Mouse (Mus musculus) MEL (cell line): ENCODE measurements at regions not wholly inside any gene's neighbourhood (a gene's known extent, or its start where the extent isn't known, plus 50 kb on each side); places are given as distances from the start of the nearest gene placed in this dataset.

Source experiments
- DNase-seq: peaks from one replicate; pipeline ENCODE4 v3.0.0; 2011; ENCODE audit warnings: low read depth, low spot score
- H3K27ac ChIP-seq: 2 replicates; pipeline ENCODE4 v1.5.1; 2012; ENCODE audit warnings: low read depth, mild to moderate bottlenecking, control low read depth, low read length, moderate library complexity; ENCODE audit not compliant: control insufficient read depth
- H3K27me3 ChIP-seq, 2 experiments: fragments of 150-350 bp in 1 of 2; sonication (generic) in 1 of 2; 2 replicates each; pipeline ENCODE4 v1.6.1; 2012; ENCODE audit warnings: low read length in 2 of 2, mild to moderate bottlenecking in 2 of 2, improper control_type of control experiment in 1 of 2, moderate library complexity in 1 of 2; ENCODE audit not compliant: insufficient read depth in 2 of 2, control insufficient read depth in 1 of 2
- H3K36me3 ChIP-seq, 2 experiments: 2 replicates each; pipeline ENCODE4 v1.6.1; 2012 to 2014; ENCODE audit warnings: low read length in 2 of 2, improper control_type of control experiment in 1 of 2, inconsistent platforms in 1 of 2, mild to moderate bottlenecking in 1 of 2; ENCODE audit not compliant: insufficient read depth in 2 of 2, control insufficient read depth in 1 of 2
- H3K4me1 ChIP-seq, 2 experiments: fragments of 150-350 bp in 1 of 2; sonication (generic) in 1 of 2; 2 replicates each; pipeline ENCODE4 v1.6.1; 2012; ENCODE audit warnings: low read length in 2 of 2, improper control_type of control experiment in 1 of 2, mild to moderate bottlenecking in 1 of 2; ENCODE audit not compliant: insufficient read depth in 2 of 2, control insufficient read depth in 1 of 2
- H3K4me3 ChIP-seq, 2 experiments: fragments of 150-350 bp in 1 of 2; sonication (generic) in 1 of 2; 2 replicates each; pipeline ENCODE4 v1.5.1; 2012; ENCODE audit warnings: low read depth in 2 of 2, low read length in 2 of 2, mild to moderate bottlenecking in 2 of 2, moderate library complexity in 2 of 2, control low read depth in 1 of 2, improper control_type of control experiment in 1 of 2; ENCODE audit not compliant: control insufficient read depth in 1 of 2, insufficient read depth in 1 of 2
- H3K79me2 ChIP-seq: 2 replicates; pipeline ENCODE4 v1.6.1; 2012; ENCODE audit warnings: mild to moderate bottlenecking, low read length, moderate library complexity; ENCODE audit not compliant: control insufficient read depth, poor library complexity, insufficient read depth
- H3K9ac ChIP-seq: 2 replicates; pipeline ENCODE4 v1.6.1; 2012; ENCODE audit warnings: low read depth, mild to moderate bottlenecking, control low read depth, low read length, moderate library complexity; ENCODE audit not compliant: control insufficient read depth, poor library complexity, severe bottlenecking
- H3K9me3 ChIP-seq: fragments of 150-350 bp; sonication (generic); replicated peaks from 2 replicates; pipeline ENCODE4 v1.6.1; 2012; ENCODE audit warnings: mild to moderate bottlenecking, low read length, improper control_type of control experiment, moderate library complexity; ENCODE audit not compliant: insufficient read depth
- BHLHE40 ChIP-seq: IDR thresholded peaks from 2 replicates; pipeline ENCODE4 v1.6.1; 2012; ENCODE audit warnings: low read depth, mild to moderate bottlenecking, inconsistent platforms, low read length, improper control_type of control experiment, borderline replicate concordance
- CHD1 ChIP-seq: IDR thresholded peaks from 2 replicates; pipeline ENCODE4 v1.6.1; 2012; ENCODE audit warnings: low read depth, mild to moderate bottlenecking, inconsistent platforms, low read length, improper control_type of control experiment
- CTCF ChIP-seq, 3 experiments: IDR thresholded peaks in 2 of 3; conservative IDR thresholded peaks in 1 of 3; 2 replicates each; pipeline ENCODE4 v1.5.1; 2011 to 2012; ENCODE audit warnings: low read length in 3 of 3, low read depth in 2 of 3, mild to moderate bottlenecking in 2 of 3, improper control_type of control experiment in 1 of 3, inconsistent platforms in 1 of 3, mixed read lengths in 1 of 3, moderate library complexity in 1 of 3; ENCODE audit not compliant: control insufficient read depth in 1 of 3, insufficient read depth in 1 of 3, poor library complexity in 1 of 3, severe bottlenecking in 1 of 3
- E2F4 ChIP-seq: IDR thresholded peaks from 2 replicates; pipeline ENCODE4 v1.6.1; 2011; ENCODE audit warnings: low read depth, low read length, improper control_type of control experiment, borderline replicate concordance
- ELF1 ChIP-seq: IDR thresholded peaks from 2 replicates; pipeline ENCODE4 v1.6.1; 2014; ENCODE audit warnings: low read depth, mild to moderate bottlenecking, inconsistent platforms, low read length, improper control_type of control experiment, moderate library complexity
- EP300 ChIP-seq, 2 experiments: IDR thresholded peaks; 2 replicates each; pipeline ENCODE4 v1.6.1; 2011; ENCODE audit warnings: improper control_type of control experiment in 2 of 2, low read length in 2 of 2, low read depth in 1 of 2, mild to moderate bottlenecking in 1 of 2
- ETS1 ChIP-seq: IDR thresholded peaks from 2 replicates; pipeline ENCODE4 v1.6.1; 2012; ENCODE audit warnings: low read depth, mild to moderate bottlenecking, inconsistent platforms, low read length, improper control_type of control experiment, moderate library complexity
- JUND ChIP-seq: IDR thresholded peaks from 2 replicates; pipeline ENCODE4 v1.6.1; 2011; ENCODE audit warnings: low read depth, mild to moderate bottlenecking, improper control_type of control experiment, low read length
- KAT2A ChIP-seq: conservative IDR thresholded peaks from 2 replicates; pipeline ENCODE4 v1.6.1; 2012; ENCODE audit warnings: low read depth, low read length, improper control_type of control experiment, inconsistent platforms
- MAX ChIP-seq: IDR thresholded peaks from 2 replicates; pipeline ENCODE4 v1.6.1; 2011; ENCODE audit warnings: low read length, improper control_type of control experiment
- MEF2A ChIP-seq: IDR thresholded peaks from 2 replicates; pipeline ENCODE4 v1.6.1; 2014; ENCODE audit warnings: low read depth, mild to moderate bottlenecking, inconsistent platforms, low read length, improper control_type of control experiment; ENCODE audit not compliant: poor library complexity, insufficient replicate concordance, severe bottlenecking; ENCODE audit errors: extremely low read depth
- NRF1 ChIP-seq: IDR thresholded peaks from 2 replicates; pipeline ENCODE4 v1.6.1; 2014; ENCODE audit warnings: low read depth, mild to moderate bottlenecking, inconsistent platforms, low read length, improper control_type of control experiment, moderate library complexity; ENCODE audit not compliant: poor library complexity, insufficient read depth, severe bottlenecking
- POLR2AphosphoS2 ChIP-seq: IDR thresholded peaks from 2 replicates; pipeline ENCODE4 v1.6.1; 2011; ENCODE audit warnings: low read length, improper control_type of control experiment
- POLR2AphosphoS5 ChIP-seq: IDR thresholded peaks from 2 replicates; pipeline ENCODE4 v1.6.1; 2012; ENCODE audit warnings: low read depth, borderline replicate concordance, mild to moderate bottlenecking, inconsistent platforms, low read length, moderate library complexity, mixed read lengths
- RAD21 ChIP-seq: IDR thresholded peaks from 2 replicates; pipeline ENCODE4 v1.6.1; 2011; ENCODE audit warnings: mild to moderate bottlenecking, low read depth, low read length, improper control_type of control experiment
- TCF12 ChIP-seq: IDR thresholded peaks from 2 replicates; pipeline ENCODE4 v1.6.1; 2014; ENCODE audit warnings: low read depth, mild to moderate bottlenecking, inconsistent platforms, low read length, improper control_type of control experiment, moderate library complexity
- UBTF ChIP-seq: IDR thresholded peaks from 2 replicates; pipeline ENCODE4 v1.6.1; 2012; ENCODE audit warnings: low read depth, mild to moderate bottlenecking, inconsistent platforms, low read length, improper control_type of control experiment, moderate library complexity, borderline replicate concordance; ENCODE audit not compliant: insufficient read depth
- USF2 ChIP-seq, 2 experiments: IDR thresholded peaks; 2 replicates each; pipeline ENCODE4 v1.6.1; 2011 to 2012; ENCODE audit warnings: improper control_type of control experiment in 2 of 2, low read length in 2 of 2, borderline replicate concordance in 1 of 2, inconsistent platforms in 1 of 2, low read depth in 1 of 2, mild to moderate bottlenecking in 1 of 2; ENCODE audit not compliant: insufficient read depth in 1 of 2
- ZMIZ1 ChIP-seq: IDR thresholded peaks from 2 replicates; pipeline ENCODE4 v1.6.1; 2012; ENCODE audit warnings: low read depth, mild to moderate bottlenecking, inconsistent platforms, low read length, improper control_type of control experiment, moderate library complexity
- ZNF384 ChIP-seq: IDR thresholded peaks from 2 replicates; pipeline ENCODE4 v1.6.1; 2012; ENCODE audit warnings: low read depth, mild to moderate bottlenecking, inconsistent platforms, low read length, improper control_type of control experiment

DNA sequence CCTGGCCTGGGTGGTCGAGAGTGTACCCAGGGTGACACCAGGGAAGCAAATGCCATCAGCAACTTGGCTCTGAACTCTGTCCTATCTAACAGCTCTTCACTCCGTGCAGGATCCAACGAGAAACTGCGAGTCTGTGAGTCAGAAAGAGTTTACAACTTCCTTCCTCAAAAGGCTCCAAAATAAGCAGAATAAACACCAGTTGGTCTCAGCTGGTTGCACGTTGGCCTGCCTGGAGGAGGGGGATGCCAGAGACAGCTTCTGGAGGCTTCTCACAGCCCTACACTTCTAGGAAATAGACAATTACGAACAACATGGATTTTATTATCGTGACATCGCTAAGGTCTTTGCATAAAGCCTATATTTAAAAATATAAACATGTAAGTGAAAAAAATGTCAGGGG lies 133.4 kb upstream of the Pkdcc start:
- H3K4me3 ChIP-seq: no peak overlapping the region
- no peak overlapping the region for H3K9ac ChIP-seq
- H3K36me3 ChIP-seq: no peaks in the 10 kb centered on the region
- no peaks in the 10 kb centered on the region for H3K4me1 ChIP-seq
- H3K27ac ChIP-seq: no peak overlapping the region
- H3K79me2 ChIP-seq: no peaks in the 10 kb centered on the region
- TF ChIP-seq NRF1 (no peak), EP300 (IDR thresholded peaks at IDR 0.05; ENCODE audit: low read depth in 1 of 2, low read length in 2 of 2) (no peak), CHD1 (no peak), ELF1 (no peak), ETS1 (no peak), E2F4 (no peak), MEF2A (no peak), MAX (no peak), ZNF384 (no peak), USF2 (IDR thresholded peaks at IDR 0.05; ENCODE audit: borderline replicate concordance in 1 of 2, insufficient read depth in 1 of 2, low read depth in 1 of 2, low read length in 2 of 2) (no peak), ZMIZ1 (no peak), CTCF (IDR thresholded peaks at IDR 0.05 in 2 of 3, conservative IDR thresholded peaks at IDR 0.05 in 1 of 3; ENCODE audit: control insufficient read depth in 1 of 3, insufficient read depth in 1 of 3, low read depth in 2 of 3, low read length in 3 of 3, poor library complexity in 1 of 3, severe bottlenecking in 1 of 3) (no peak), JUND (no peak), POLR2AphosphoS2 (no peak), UBTF (no peak), BHLHE40 (no peak), POLR2AphosphoS5 (no peak), KAT2A (no peak), TCF12 (no peak), RAD21 (no peak)
- no peak for DNase-seq
- no peaks in the 10 kb centered on the region for H3K9me3 ChIP-seq
- no peaks in the 10 kb centered on the region for H3K27me3 ChIP-seq

DNA sequence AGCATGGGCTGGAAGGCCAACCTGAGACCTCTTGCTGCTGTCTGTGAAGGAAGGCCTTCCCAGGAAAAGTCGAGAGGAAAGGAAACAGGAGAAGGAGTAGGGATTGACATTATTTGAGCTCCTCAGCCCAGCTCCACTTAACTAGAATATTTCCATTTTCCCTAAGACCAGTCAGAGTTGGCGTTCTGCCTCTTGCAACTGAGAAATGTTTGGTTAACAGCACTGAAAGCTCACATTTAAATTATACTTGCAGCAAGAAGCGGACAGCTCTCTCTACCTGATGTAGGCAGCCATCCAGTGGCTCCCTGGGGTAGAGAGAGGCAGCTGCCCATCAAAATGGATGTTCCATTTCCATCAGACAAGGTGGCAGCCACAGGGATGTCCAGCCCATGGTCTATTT lies 131.6 kb upstream of the Pkdcc start:
- no peaks in the 10 kb centered on the region for H3K27me3 ChIP-seq
- H3K4me3 ChIP-seq: no peak overlapping the region
- no peaks in the 10 kb centered on the region for H3K4me1 ChIP-seq
- DNase-seq: no peak
- no peaks in the 10 kb centered on the region for H3K9me3 ChIP-seq
- no peak overlapping the region for H3K9ac ChIP-seq
- no peaks in the 10 kb centered on the region for H3K36me3 ChIP-seq
- no peaks in the 10 kb centered on the region for H3K79me2 ChIP-seq
- TF ChIP-seq NRF1: no peak
- H3K27ac ChIP-seq: no peak overlapping the region
